Mouse (Mus musculus) left cerebral cortex, postnatal 4 days (tissue): Measurements from ENCODE around the gene Mrpl9. TPM values are rescaled to one million over a fixed set of nuclear protein-coding genes. Genes with fewer than 3 reads are reported as not detected.
A peak's percentile ranks its signal among the peaks of the same experiment; 100 is the strongest.

Source experiments
- DNase-seq: peaks from one replicate; pipeline ENCODE4 v3.0.0-alpha.2; 2022
- intact Hi-C: fragments of 180-260 bp; cut with DNase I; formaldehyde crosslinking; loops from one replicate; pipeline ENCODE4 v1.15.1; 2025
- total RNA-seq, 2 experiments: library from RNA; stranded (reverse); gene quantifications; 2 replicates each; pipeline ENCODE4 v1.2.3; 2021

Gene Mrpl9
- total RNA-seq, result 10 to 100 TPM; 39.2 to 39.9 TPM

- intact Hi-C loops, result loop anchor here (10.0 kb wide), 1 partner anchor 78 kb away; the partner anchor contains the start of gene C2cd4d
- DNase-seq, result peak; percentile 98
These were observed at the start of gene Mrpl9 for GRCm38 (mm10) chr3:94442951-94443596. Gene Mrpl9, plus strand, starts transcription at chr3:94443318.

GRCm38 (mm10) chr3:94396336-94396735, 46.8 kb upstream of the Mrpl9 start:
- DNase-seq, result no peak
- intact Hi-C loops, result loop anchor here (1.0 kb wide), 1 partner anchor 38 kb away; no protein-coding TSS in a partner anchor

- no peak for DNase-seq
- intact Hi-C loops, result loop anchor here (1.0 kb wide), 1 partner anchor 37 kb away; no protein-coding TSS in a partner anchor
These were observed 46.3 kb upstream of the Mrpl9 start for GRCm38 (mm10) chr3:94396851-94397250.

GRCm38 (mm10) chr3:94398217-94398616, 44.9 kb upstream of the Mrpl9 start, which contains the start of gene Lingo4:
Gene Lingo4, plus strand, starts transcription at chr3:94398517.
- intact Hi-C loops, result no loop called here
- DNase-seq, result no peak

GRCm38 (mm10) chr3:94398943-94399481, 44.1 kb upstream of the Mrpl9 start:
- peak; percentile 62 for DNase-seq
- intact Hi-C loops, result no loop called here

DNA sequence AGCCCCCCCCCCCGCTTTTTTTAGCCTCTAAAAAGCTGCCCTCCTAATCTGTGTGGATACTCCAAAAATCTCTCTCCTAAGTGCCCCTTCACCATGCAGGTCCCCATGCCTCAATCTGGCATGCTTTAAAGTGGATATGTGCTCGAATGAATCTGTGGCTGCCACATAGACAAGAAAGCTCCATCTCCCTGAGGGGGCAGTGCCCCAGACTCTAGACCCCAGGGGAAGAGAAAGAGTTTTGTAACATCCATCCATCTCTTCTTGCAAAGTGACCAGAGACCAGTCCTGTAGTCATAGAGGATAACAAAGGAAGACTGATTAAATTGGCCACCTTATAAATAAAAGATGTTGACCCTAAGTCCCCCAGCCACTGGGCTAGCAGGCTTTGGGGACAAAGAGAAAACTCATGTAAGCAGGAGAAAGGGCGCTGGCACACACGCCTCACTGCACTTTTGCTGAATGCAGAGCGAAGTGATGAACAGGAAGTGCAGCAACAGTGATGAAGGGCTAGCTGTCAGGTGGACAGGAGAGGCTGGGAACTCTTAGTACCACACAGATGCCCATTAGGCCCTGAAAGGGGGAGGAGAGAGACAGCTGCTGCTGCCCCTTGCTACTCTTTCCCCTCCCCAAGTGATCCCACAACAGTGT, 43.3 kb upstream of the Mrpl9 start:
- intact Hi-C loops, result no loop called here
- DNase-seq, result no peak

- no peak for DNase-seq
- intact Hi-C loops, result no loop called here
These were observed 40.7 kb upstream of the Mrpl9 start for GRCm38 (mm10) chr3:94402451-94402850.

DNA sequence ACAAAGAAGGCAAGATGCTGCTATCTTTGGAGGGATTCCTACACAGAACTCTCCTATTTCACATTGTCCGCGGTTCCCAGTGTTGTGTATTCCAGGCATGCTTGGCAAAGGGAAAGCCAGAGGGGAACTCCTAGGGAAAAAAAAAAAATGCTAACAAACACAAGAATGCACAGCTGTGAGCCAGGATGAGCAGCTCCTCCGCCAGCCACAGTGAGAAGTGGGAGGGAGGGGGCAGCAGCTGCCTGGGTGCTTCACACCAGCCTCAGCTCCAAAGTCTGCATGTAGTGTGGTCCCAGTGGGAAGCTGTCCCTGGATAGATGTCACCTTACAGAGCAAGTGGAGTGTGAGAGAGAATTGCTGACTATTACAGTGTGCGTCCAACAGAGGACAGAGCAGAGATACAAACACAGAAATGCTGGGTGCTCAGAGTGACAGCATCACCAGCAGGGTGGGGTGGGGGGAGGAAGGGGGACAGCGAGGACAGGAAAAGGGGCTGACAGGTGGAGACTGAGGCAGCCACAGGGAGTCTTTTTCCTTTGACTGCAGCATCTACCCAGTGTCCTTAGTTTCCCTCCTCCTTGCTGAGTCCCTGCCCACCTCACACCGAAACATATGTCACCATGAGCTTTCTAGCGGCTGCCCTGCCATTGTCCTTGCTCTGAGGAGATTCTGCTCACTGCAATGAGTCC, 38.6 kb upstream of the Mrpl9 start:
- no peak for DNase-seq
- intact Hi-C loops, result no loop called here

DNA sequence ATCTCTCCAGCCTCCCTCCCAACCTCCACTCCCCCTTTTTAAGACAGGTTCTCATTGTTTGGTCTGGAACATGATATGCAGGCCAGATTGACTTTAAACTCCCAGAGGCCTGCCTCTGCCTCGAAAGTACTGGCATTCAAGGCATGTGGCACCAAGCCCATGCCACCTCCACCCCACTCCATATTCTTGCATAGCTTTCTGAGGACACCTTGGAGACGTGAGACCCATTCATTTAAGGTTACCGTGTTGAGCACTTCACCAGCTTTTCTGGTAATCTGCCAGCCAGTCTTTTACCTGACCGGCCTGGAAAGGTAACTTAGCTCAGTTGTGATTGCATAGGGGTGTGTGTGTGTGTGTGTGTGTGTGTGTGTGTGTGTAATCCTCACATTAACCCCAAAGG, 37.6 kb upstream of the Mrpl9 start:
- intact Hi-C loops, result no loop called here

DNA sequence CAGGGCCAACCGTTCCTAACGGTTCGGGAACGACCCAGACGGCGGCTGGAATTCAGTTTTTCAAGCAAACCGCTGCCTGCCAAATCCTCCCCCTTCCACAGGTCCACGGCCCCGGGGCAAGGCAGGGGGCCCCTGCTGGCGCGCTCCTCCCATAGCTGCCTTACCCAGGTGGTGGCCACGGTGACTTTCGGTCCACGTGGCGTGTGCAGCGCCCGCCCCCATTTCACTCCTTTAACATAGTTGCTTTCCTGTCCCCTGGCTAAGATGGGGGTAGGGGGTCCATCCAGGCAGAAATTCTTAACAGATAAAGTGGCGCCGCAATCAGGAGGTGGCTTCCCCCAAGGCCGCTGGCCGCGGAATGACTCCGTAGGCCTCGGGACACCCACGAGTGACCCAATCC, 30.6 kb upstream of the Mrpl9 start:
- DNase-seq, result no peak
- intact Hi-C loops, result no loop called here

More for the DNA sequence above, 37.6 kb upstream of the Mrpl9 start:
- DNase-seq, result no peak

DNA sequence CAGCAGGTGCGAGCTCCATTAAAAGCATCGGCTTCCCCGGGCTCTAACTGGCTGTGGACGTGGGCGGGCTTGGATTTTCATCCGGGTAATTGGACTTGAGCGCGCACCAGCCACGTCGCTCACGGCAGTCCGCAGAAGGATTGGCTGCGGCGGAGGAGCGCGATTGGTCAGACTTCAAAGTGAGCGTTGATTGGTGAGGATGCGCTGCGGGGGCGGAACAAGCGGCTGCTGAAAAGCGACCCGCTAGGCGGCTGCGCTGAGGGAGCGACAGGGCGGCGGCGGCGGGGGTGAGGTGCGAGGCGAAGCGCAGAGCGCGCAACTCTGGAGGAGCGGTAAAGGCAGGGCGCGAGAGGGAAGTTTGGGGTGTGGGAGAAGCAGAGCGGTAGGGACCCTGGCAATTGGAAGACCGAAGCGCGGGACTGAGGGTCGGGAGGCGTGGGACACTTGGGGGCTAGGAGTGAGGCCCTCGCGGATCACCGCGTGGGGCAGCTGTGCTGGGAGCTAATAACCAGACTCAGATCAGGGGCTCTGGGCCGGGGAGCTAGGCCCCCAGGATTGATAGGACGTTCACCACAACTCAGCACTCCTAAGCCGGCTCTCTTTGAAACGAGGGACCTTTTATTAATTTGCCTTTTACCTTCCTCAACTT, 30.0 kb upstream of the Mrpl9 start, which contains the start of gene Tdrkh:
TSS of gene Tdrkh (plus strand) at position 243 of the 649 bp plus-strand sequence.
- intact Hi-C loops, result no loop called here

DNA sequence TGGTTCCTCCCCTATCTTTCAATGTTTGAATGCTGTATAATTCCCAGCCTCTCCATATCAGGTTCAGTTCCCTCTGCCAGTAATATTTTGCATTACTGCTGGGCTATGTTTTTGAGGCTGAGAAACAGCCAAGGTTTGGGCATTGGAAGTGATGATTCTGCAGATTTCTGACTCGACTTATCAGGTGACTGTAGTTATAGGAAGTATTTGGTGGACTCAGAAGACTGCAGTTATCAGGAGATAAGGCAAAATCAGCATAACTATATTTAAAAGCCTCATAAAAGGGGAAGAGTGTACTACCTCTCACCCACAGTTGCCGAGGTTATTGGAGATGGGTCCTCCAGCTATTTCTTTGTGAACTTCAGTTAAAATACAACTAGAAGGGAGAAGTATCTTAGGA, 12.1 kb upstream of the Mrpl9 start:
- no peak for DNase-seq
- intact Hi-C loops, result no loop called here

More for the DNA sequence above, 30.0 kb upstream of the Mrpl9 start, which contains the start of gene Tdrkh:
- peak; percentile 97 for DNase-seq

DNA sequence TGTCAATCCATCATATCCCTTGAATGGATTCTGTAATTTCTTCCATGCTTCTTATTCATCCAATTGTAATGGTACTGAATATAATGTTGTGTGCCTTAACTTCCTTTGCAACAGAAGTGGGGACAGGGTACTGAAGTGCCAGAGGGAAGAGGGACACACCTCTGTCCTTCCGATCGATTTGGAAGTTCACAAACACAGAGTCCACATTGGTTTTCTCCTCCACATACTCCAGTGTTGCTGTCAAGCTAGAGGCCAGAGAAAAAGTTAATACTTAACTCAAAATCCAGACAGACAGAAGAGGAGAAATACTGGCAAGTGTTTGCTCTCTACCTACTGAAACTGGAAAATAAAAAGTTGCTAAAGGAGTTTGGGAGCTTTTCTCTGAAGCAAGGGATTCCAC, 8.8 kb upstream of the Mrpl9 start:
- intact Hi-C loops, result loop anchor here (1.0 kb wide), 1 partner anchor 38 kb away; no protein-coding TSS in a partner anchor
- no peak for DNase-seq

GRCm38 (mm10) chr3:94436420-94436819, 6.7 kb upstream of the Mrpl9 start:
- DNase-seq, result no peak
- intact Hi-C loops, result no loop called here

- intact Hi-C loops, result loop anchor here (10.0 kb wide), 1 partner anchor 76 kb away; the partner anchor contains the start of gene C2cd4d
- no peak for DNase-seq
These were observed 1.9 kb upstream of the Mrpl9 start for GRCm38 (mm10) chr3:94441182-94441581.

DNA sequence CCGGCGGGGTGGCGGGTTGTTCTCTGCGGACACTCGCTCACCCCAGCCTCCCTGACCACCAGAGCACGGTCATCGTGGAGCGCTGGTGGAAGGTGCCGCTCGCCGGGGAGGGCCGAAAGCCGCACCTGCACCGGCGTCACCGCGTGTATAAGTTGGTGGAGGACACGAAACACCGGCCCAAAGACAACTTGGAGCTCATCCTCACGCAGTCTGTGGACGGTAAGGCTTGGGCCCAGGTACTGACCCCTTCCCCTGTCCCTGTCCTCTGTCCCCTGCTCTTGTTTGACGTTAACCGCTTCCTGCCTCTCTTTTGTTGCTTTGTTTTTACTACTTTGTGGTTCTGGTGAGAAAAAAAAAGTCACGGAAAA, 463 bp downstream of the Mrpl9 start, which contains the start of gene Oaz3:
TSS of gene Oaz3 (minus strand) at position 319 of the 368 bp plus-strand sequence.
- no peak for DNase-seq
- intact Hi-C loops, result loop anchor here (10.0 kb wide), 1 partner anchor 79 kb away; the partner anchor contains the start of gene C2cd4d

GRCm38 (mm10) chr3:94449377-94449776, 6.3 kb downstream of the Mrpl9 start:
- no peak for DNase-seq
- intact Hi-C loops, result loop anchor here (10.0 kb wide), 1 partner anchor 85 kb away; the partner anchor contains the start of gene C2cd4d

- DNase-seq, result peak; percentile 89
- intact Hi-C loops, result loop anchor here (5.0 kb wide), 2 partner anchors 46 to 126 kb away; partner anchors contain the start of gene Snx27
These were observed 13.4 kb downstream of the Mrpl9 start for GRCm38 (mm10) chr3:94456529-94457000.

DNA sequence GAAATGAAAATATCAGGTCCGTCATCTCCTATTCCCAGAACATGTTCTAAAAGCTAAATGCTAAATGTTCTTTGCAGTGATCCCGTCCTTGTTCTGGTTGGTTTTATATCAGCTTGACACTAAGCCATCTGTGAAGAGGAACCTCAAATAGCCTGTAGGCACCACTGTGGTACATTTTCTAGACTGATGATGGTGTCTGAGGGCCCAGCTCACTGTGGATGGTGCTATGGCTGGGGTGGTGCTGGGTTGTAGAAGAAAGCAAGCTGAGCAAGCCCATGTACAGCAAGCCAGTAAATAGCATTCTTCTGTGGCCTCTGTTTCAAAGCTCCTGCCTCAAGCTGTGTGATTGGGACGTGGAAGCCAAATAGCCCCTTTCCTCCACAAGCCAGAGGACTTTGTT, 13.9 kb downstream of the Mrpl9 start:
- intact Hi-C loops, result loop anchor here (5.0 kb wide), 2 partner anchors 45 to 125 kb away; partner anchors contain the start of gene Snx27
- DNase-seq, result no peak

- intact Hi-C loops, result loop anchor here (5.0 kb wide), 2 partner anchors 42 to 122 kb away; partner anchors contain the start of gene Snx27
- no peak for DNase-seq
These were observed 16.7 kb downstream of the Mrpl9 start for GRCm38 (mm10) chr3:94459834-94460233.
